Mouse (Mus musculus): ENCODE measurements at regions not wholly inside any gene's neighbourhood (a gene's known extent, or its start where the extent isn't known, plus 50 kb on each side); places are given as distances from the start of the nearest gene placed in this dataset.

GRCm38 (mm10) chr16:51041311-51041710 lies 450.4 kb upstream of the Ccdc54 start:
- TF ChIP-seq CTCF (IDR thresholded peaks at IDR 0.05; ENCODE audit: insufficient read depth, low read length): no peak
- TF ChIP-seq POLR2A (IDR thresholded peaks at IDR 0.05; ENCODE audit: borderline replicate concordance, extremely low read depth, low read depth, low read length): no peak

Measured in lung, adult 2 months (tissue).